12 mouse cellular contexts compared by ENCODE assay signal in the genomic region with DNA sequence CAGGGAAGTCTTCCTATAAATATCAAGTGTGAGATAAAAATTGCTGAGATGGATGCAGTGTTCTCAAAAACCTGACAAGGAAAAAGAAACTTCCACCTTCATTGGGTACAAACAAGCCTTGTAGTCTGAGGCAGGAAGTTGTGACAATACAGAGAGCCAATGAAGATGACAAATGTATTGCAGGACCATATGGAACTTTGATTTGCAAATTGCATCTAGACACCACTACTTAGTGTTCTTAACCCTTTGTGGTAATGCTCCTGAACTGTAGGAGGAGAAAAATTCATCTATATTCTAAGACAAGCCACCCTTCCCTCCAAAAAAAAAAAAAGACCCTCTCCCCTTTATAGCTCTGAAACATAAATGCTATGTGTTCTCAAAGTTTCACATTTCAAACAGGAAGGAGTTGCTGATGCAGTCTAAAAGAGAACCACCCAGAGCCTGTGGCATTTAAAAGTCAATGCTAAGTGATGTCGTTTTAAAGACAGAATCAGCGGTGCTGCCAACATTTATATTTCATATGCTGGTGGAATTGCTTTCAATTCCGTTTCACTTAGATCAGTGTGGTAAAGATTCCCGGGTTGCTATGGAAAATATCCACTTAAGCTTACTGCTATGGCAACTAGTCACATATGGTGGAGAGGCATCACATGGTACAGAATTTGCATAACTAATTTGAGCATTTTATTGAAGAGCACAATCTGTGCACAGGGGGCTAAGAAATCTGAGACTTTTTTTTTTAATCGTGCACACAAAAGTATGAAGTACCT.
DNase-seq lines count a peak whose midpoint lies in the region; ATAC-seq and TF ChIP-seq lines count a peak whose summit lies in the region.
"Had no signal": no experiment of that assay in that cellular context is flagged by ENCODE, and none has a peak within 500 bp of the region (broad histone marks: within the 10 kb centered on the region; RNA-seq: fewer than 3 reads in every experiment).

No protein-coding gene starts in this region.

- H3K4me3 ChIP-seq in forebrain, embryonic 12.5 days (replicated peaks) = no peak overlapping the region
- no peak overlapping the region for H3K4me3 ChIP-seq in hindbrain, embryonic 14.5 days (replicated peaks; ENCODE audit: low read length)
- no peak overlapping the region for H3K4me3 ChIP-seq in midbrain, postnatal 0 days (ENCODE audit: low read depth, low read length)
- H3K4me3 ChIP-seq: limb, embryonic 15.5 days; lung, embryonic 15.5 days had no signal

- H3K27ac ChIP-seq in forebrain, embryonic 12.5 days = 0 out of 2 replicates have a peak overlapping the region, but pooled peaks have one; percentile 25
- H3K27ac ChIP-seq in hindbrain, embryonic 14.5 days = no peak overlapping the region
- no peak overlapping the region for H3K27ac ChIP-seq in midbrain, postnatal 0 days (ENCODE audit: low read depth, low read length)
- H3K27ac ChIP-seq: limb, embryonic 15.5 days; lung, embryonic 15.5 days had no signal

- peak; percentile 57 for DNase-seq in left cerebral cortex, adult 11 months (ENCODE audit: low spot score)
- DNase-seq in left cerebral cortex, postnatal 4 days = no peak
- peak; percentile 38 for DNase-seq in hindbrain, embryonic 14.5 days (ENCODE audit: low spot score)
- DNase-seq in midbrain, postnatal 0 days (ENCODE audit: low spot score) = peak; percentile 14
- DNase-seq in kidney, adult 18-20 months = no peak
- DNase-seq in urinary bladder, postnatal 14 days (ENCODE audit: low spot score) = no peak
- no peak for DNase-seq in gastrocnemius, postnatal 25 days
- DNase-seq: cerebellum, postnatal 36 days; kidney, adult 8-10 months had no signal

- WGBS in forebrain, embryonic 12.5 days = 58% methylated on average over 5 of the region's 5 CpGs
- WGBS in hindbrain, embryonic 14.5 days = 43% methylated on average over 5 of the region's 5 CpGs
- WGBS in midbrain, postnatal 0 days = 28% methylated on average over 5 of the region's 5 CpGs

- no peaks in the 10 kb centered on the region for H3K27me3 ChIP-seq in forebrain, embryonic 12.5 days
- H3K27me3 ChIP-seq in hindbrain, embryonic 14.5 days (ENCODE audit: control insufficient read depth, insufficient read depth, low read length) = no peaks in the 10 kb centered on the region
- H3K27me3 ChIP-seq in midbrain, postnatal 0 days (ENCODE audit: insufficient read depth, low read length) = no peaks in the 10 kb centered on the region
- H3K27me3 ChIP-seq: limb, embryonic 15.5 days; lung, embryonic 15.5 days had no signal

- no peak for TF ChIP-seq CTCF in midbrain, postnatal 0 days (IDR thresholded peaks at IDR 0.05)

- H3K4me2 ChIP-seq in forebrain, embryonic 12.5 days = no peak overlapping the region
- no peak overlapping the region for H3K4me2 ChIP-seq in hindbrain, embryonic 14.5 days (replicated peaks)
- no peak overlapping the region for H3K4me2 ChIP-seq in midbrain, postnatal 0 days (ENCODE audit: low read depth, low read length, poor library complexity, severe bottlenecking)
- H3K4me2 ChIP-seq: limb, embryonic 15.5 days; lung, embryonic 15.5 days had no signal

- H3K4me1 ChIP-seq in forebrain, embryonic 12.5 days = peaks cover 11% of the 10 kb centered on the region
- H3K4me1 ChIP-seq in hindbrain, embryonic 14.5 days (replicated peaks; ENCODE audit: control insufficient read depth, insufficient read depth, low read length) = peaks cover 8% of the 10 kb centered on the region; the same call in 1 of the 2 replicates
- no peaks in the 10 kb centered on the region for H3K4me1 ChIP-seq in midbrain, postnatal 0 days (ENCODE audit: insufficient read depth, low read length)
- H3K4me1 ChIP-seq: limb, embryonic 15.5 days; lung, embryonic 15.5 days had no signal

- ATAC-seq in forebrain, embryonic 12.5 days (ENCODE audit: low FRiP score) = peak; percentile 84
- ATAC-seq in hindbrain, embryonic 14.5 days (ENCODE audit: low FRiP score) = peak; percentile 31; the same call in 1 of the 2 replicates
- peak; percentile 52; the same call in 1 of the 2 replicates for ATAC-seq in midbrain, postnatal 0 days (ENCODE audit: low FRiP score)

- H3K9me3 ChIP-seq in forebrain, embryonic 12.5 days = no peaks in the 10 kb centered on the region
- H3K9me3 ChIP-seq in hindbrain, embryonic 14.5 days (ENCODE audit: control insufficient read depth, low read length) = no peaks in the 10 kb centered on the region
- H3K9me3 ChIP-seq in midbrain, postnatal 0 days (ENCODE audit: low read length) = no peaks in the 10 kb centered on the region
- H3K9me3 ChIP-seq: limb, embryonic 15.5 days; lung, embryonic 15.5 days had no signal

- intact Hi-C loops in left cerebral cortex, postnatal 4 days (cut with DNase I) = no loop called here

- H3K9ac ChIP-seq in forebrain, embryonic 12.5 days = no peak overlapping the region
- no peak overlapping the region for H3K9ac ChIP-seq in hindbrain, embryonic 14.5 days
- H3K9ac ChIP-seq in midbrain, postnatal 0 days (replicated peaks; ENCODE audit: low read length, poor library complexity, severe bottlenecking) = no peak overlapping the region
- H3K9ac ChIP-seq: limb, embryonic 15.5 days; lung, embryonic 15.5 days had no signal

- no peaks in the 10 kb centered on the region for H3K36me3 ChIP-seq in forebrain, embryonic 12.5 days (replicated peaks)
- H3K36me3 ChIP-seq in hindbrain, embryonic 14.5 days (replicated peaks; ENCODE audit: control insufficient read depth, insufficient read depth) = no peaks in the 10 kb centered on the region
- no peaks in the 10 kb centered on the region for H3K36me3 ChIP-seq in midbrain, postnatal 0 days (ENCODE audit: insufficient read depth, low read length)
- H3K36me3 ChIP-seq: limb, embryonic 15.5 days; lung, embryonic 15.5 days had no signal

Comparison
In these comparisons a context has a peak if more than half of its experiments do, and no peak if none do; other contexts are left out.
1. DNase-seq: peak in left cerebral cortex, adult 11 months (single experiment), hindbrain, embryonic 14.5 days (single experiment) and midbrain, postnatal 0 days (single experiment); none in left cerebral cortex, postnatal 4 days (single experiment), kidney, adult 18-20 months (single experiment), urinary bladder, postnatal 14 days (single experiment) and gastrocnemius, postnatal 25 days (single experiment).
2. ATAC-seq: peak in every context shown above with its lines; median percentile 84 in forebrain, embryonic 12.5 days; 52 in midbrain, postnatal 0 days; 31 in hindbrain, embryonic 14.5 days.